33 mouse cellular contexts compared by ENCODE assay signal in genomic region chr7:45565446-45565845, GRCm38 (mm10). TPM values are rescaled to one million over a fixed set of nuclear protein-coding genes. Genes with fewer than 3 reads are reported as not detected.
DNase-seq lines count a peak whose midpoint lies in the region; ATAC-seq and TF ChIP-seq lines count a peak whose summit lies in the region.
"Had no signal": no experiment of that assay in that cellular context is flagged by ENCODE, and none has a peak within 500 bp of the region (broad histone marks: within the 10 kb centered on the region; RNA-seq: fewer than 3 reads in every experiment).

No protein-coding gene starts in this region.

- peaks cover 48% of the 10 kb centered on the region for H3K4me1 ChIP-seq in forebrain, embryonic 10.5 days
- H3K4me1 ChIP-seq in forebrain, embryonic 13.5 days: peaks cover 11% of the 10 kb centered on the region; the same call in 1 of the 2 replicates
- peaks cover 27% of the 10 kb centered on the region for H3K4me1 ChIP-seq in neural tube, embryonic 13.5 days (replicated peaks)
- peaks cover 27% of the 10 kb centered on the region for H3K4me1 ChIP-seq in neural tube, embryonic 15.5 days
- H3K4me1 ChIP-seq in ES-E14 (ENCODE audit: control insufficient read depth in 2 of 2, insufficient read depth in 2 of 2, low read length in 2 of 2, poor library complexity in 1 of 2): peaks cover 5 to 16% of the 10 kb centered on the region in 2 experiments; a peak in 3 of 4 replicates

- no peaks in the 10 kb centered on the region for H3K36me3 ChIP-seq in forebrain, embryonic 10.5 days (replicated peaks)
- no peaks in the 10 kb centered on the region for H3K36me3 ChIP-seq in forebrain, embryonic 13.5 days (ENCODE audit: poor library complexity, severe bottlenecking)
- no peaks in the 10 kb centered on the region for H3K36me3 ChIP-seq in neural tube, embryonic 13.5 days
- H3K36me3 ChIP-seq in neural tube, embryonic 15.5 days: no peaks in the 10 kb centered on the region
- peaks cover 20% of the 10 kb centered on the region for H3K36me3 ChIP-seq in ES-E14 (ENCODE audit: control insufficient read depth, insufficient read depth, low read length, poor library complexity, severe bottlenecking)
- H3K36me3 ChIP-seq: embryonic facial prominence, embryonic 10.5 days; embryonic facial prominence, embryonic 13.5 days; heart, embryonic 15.5 days; hindbrain, embryonic 10.5 days; hindbrain, embryonic 13.5 days; intestine, embryonic 15.5 days had no signal

- H3K4me3 ChIP-seq in forebrain, embryonic 10.5 days: no peak overlapping the region
- H3K4me3 ChIP-seq in forebrain, embryonic 13.5 days: no peak overlapping the region
- H3K4me3 ChIP-seq in neural tube, embryonic 13.5 days: no peak overlapping the region
- no peak overlapping the region for H3K4me3 ChIP-seq in neural tube, embryonic 15.5 days (replicated peaks)
- peak overlapping the region in 1 of 2 experiments; percentile 56; a peak in 2 of 4 replicates for H3K4me3 ChIP-seq in ES-E14 (ENCODE audit: insufficient read depth in 1 of 2, low read depth in 1 of 2, low read length in 2 of 2, poor library complexity in 1 of 2, severe bottlenecking in 1 of 2)
- H3K4me3 ChIP-seq: embryonic facial prominence, embryonic 10.5 days; embryonic facial prominence, embryonic 13.5 days; erythroblast, embryonic 14.5 days; heart, adult 2 months; heart, embryonic 15.5 days; hindbrain, embryonic 10.5 days; hindbrain, embryonic 13.5 days; intestine, embryonic 15.5 days had no signal

- no peak for ATAC-seq in forebrain, embryonic 13.5 days
- no peak for ATAC-seq in neural tube, embryonic 13.5 days (ENCODE audit: low read depth)
- no peak for ATAC-seq in neural tube, embryonic 15.5 days (ENCODE audit: low FRiP score)
- ATAC-seq: activated CD4-positive, CD25-positive, alpha-beta regulatory T cell, adult 4 months; forebrain, embryonic 14.5 days; forebrain, postnatal 0 days; hindbrain, embryonic 16.5 days; intestine, embryonic 15.5 days had no signal

- H3K9ac ChIP-seq in forebrain, embryonic 13.5 days: no peak overlapping the region
- 0 out of 2 replicates have a peak overlapping the region, but pooled peaks have one; percentile 31 for H3K9ac ChIP-seq in neural tube, embryonic 13.5 days
- no peak overlapping the region for H3K9ac ChIP-seq in neural tube, embryonic 15.5 days (replicated peaks)
- H3K9ac ChIP-seq in ES-E14 (ENCODE audit: insufficient read depth, low read depth, low read length, poor library complexity, severe bottlenecking): peak overlapping the region; percentile 79
- H3K9ac ChIP-seq: embryonic facial prominence, embryonic 13.5 days; forebrain, postnatal 0 days; heart, embryonic 15.5 days; hindbrain, embryonic 13.5 days; intestine, embryonic 15.5 days had no signal

- DNase-seq in forebrain, embryonic 10.5 days (ENCODE audit: extremely low spot score, low spot score): no peak
- DNase-seq in ES-E14 (ENCODE audit: low read depth, low spot score): no peak
- DNase-seq in left cerebral cortex, adult 11 months (ENCODE audit: low spot score): no peak
- DNase-seq: adrenal gland, adult 8-10 months; adrenal gland, postnatal 25 days; cerebellum, adult 18-20 months; cerebellum, postnatal 10 days; cerebellum, postnatal 36 days; embryo, embryonic 11 days; forebrain, postnatal 0 days; gastrocnemius, postnatal 36 days; heart, adult 2 months; heart, postnatal 10 days; heart, postnatal 36 days; kidney, adult 11 months had no signal

- H3K9me3 ChIP-seq in forebrain, embryonic 10.5 days: no peaks in the 10 kb centered on the region
- H3K9me3 ChIP-seq in forebrain, embryonic 13.5 days (replicated peaks): no peaks in the 10 kb centered on the region
- no peaks in the 10 kb centered on the region for H3K9me3 ChIP-seq in neural tube, embryonic 13.5 days
- no peaks in the 10 kb centered on the region for H3K9me3 ChIP-seq in neural tube, embryonic 15.5 days (replicated peaks)
- no peaks in the 10 kb centered on the region for H3K9me3 ChIP-seq in ES-E14 (ENCODE audit: control insufficient read depth, insufficient read depth, low read depth, low read length)
- H3K9me3 ChIP-seq: embryonic facial prominence, embryonic 10.5 days; embryonic facial prominence, embryonic 13.5 days; heart, embryonic 15.5 days; hindbrain, embryonic 10.5 days; hindbrain, embryonic 13.5 days; intestine, embryonic 15.5 days had no signal

- H3K4me2 ChIP-seq in forebrain, embryonic 13.5 days: no peak overlapping the region
- H3K4me2 ChIP-seq in neural tube, embryonic 13.5 days: no peak overlapping the region
- H3K4me2 ChIP-seq in neural tube, embryonic 15.5 days: no peak overlapping the region
- H3K4me2 ChIP-seq: embryonic facial prominence, embryonic 13.5 days; heart, embryonic 11.5 days; heart, embryonic 15.5 days; hindbrain, embryonic 13.5 days; intestine, embryonic 15.5 days had no signal

- H3K27me3 ChIP-seq in forebrain, embryonic 10.5 days (ENCODE audit: poor library complexity, severe bottlenecking): peaks cover 4% of the 10 kb centered on the region; the same call in 1 of the 2 replicates
- H3K27me3 ChIP-seq in forebrain, embryonic 13.5 days: 0 out of 2 replicates have a peak, but pooled peaks cover 5% of the 10 kb centered on the region
- H3K27me3 ChIP-seq in neural tube, embryonic 13.5 days: peaks cover 4% of the 10 kb centered on the region
- no peaks in the 10 kb centered on the region for H3K27me3 ChIP-seq in neural tube, embryonic 15.5 days (replicated peaks)
- H3K27me3 ChIP-seq: embryonic facial prominence, embryonic 13.5 days; heart, embryonic 15.5 days; intestine, embryonic 15.5 days had no signal

- 0 out of 2 replicates have a peak overlapping the region, but pooled peaks have one; percentile 11 for H3K27ac ChIP-seq in forebrain, embryonic 10.5 days
- H3K27ac ChIP-seq in forebrain, embryonic 13.5 days: no peak overlapping the region
- H3K27ac ChIP-seq in neural tube, embryonic 13.5 days (replicated peaks): no peak overlapping the region
- H3K27ac ChIP-seq in neural tube, embryonic 15.5 days (replicated peaks): no peak overlapping the region
- peak overlapping the region; percentile 87 for H3K27ac ChIP-seq in ES-E14 (ENCODE audit: insufficient read depth, low read depth, low read length, poor library complexity, severe bottlenecking)
- H3K27ac ChIP-seq: embryonic facial prominence, embryonic 10.5 days; embryonic facial prominence, embryonic 13.5 days; heart, adult 2 months; heart, embryonic 15.5 days; hindbrain, embryonic 10.5 days; hindbrain, embryonic 13.5 days; intestine, embryonic 15.5 days had no signal

- in situ Hi-C loops in ES-E14 (cut with MboI; ENCODE audit: low sequenced_read_pairs in 2 of 2, unreplicated experiment in 2 of 2): no loop called here

- WGBS in forebrain, embryonic 10.5 days: 90% methylated on average over 9 of the region's 9 CpGs
- 89% methylated on average over 9 of the region's 9 CpGs for WGBS in forebrain, embryonic 13.5 days
- 90% methylated on average over 9 of the region's 9 CpGs for WGBS in neural tube, embryonic 13.5 days
- WGBS in neural tube, embryonic 15.5 days: 93% methylated on average over 9 of the region's 9 CpGs

TF ChIP-seq in ES-E14, 5 proteins besides CTCF, POLR2A, EP300 and RAD21:
- no peak for TF ChIP-seq ZNF384 (IDR thresholded peaks at IDR 0.05; ENCODE audit: low read depth, low read length)
- no peak for TF ChIP-seq HCFC1 (IDR thresholded peaks at IDR 0.05; ENCODE audit: borderline replicate concordance, insufficient read depth, low read length)
- TF ChIP-seq ZC3H11A (IDR thresholded peaks at IDR 0.05; ENCODE audit: borderline replicate concordance, low read depth, low read length): no peak
- TF ChIP-seq MAFK (IDR thresholded peaks at IDR 0.05; ENCODE audit: insufficient read depth, low read depth, low read length): no peak
- no peak for TF ChIP-seq CHD2 (IDR thresholded peaks at IDR 0.05; ENCODE audit: low read depth, low read length)

RNA-seq across cellular contexts. Expression of gene Bcat2, which starts 4.5 kb away (rescaled TPM):
- polyA plus RNA-seq in forebrain, embryonic 10.5 days (2016; fragmentation: Nextera tagmentation; extraction: Ambion mirVana): 38.2 and 39.1 TPM in 2 replicates
- polyA plus RNA-seq in forebrain, embryonic 13.5 days (2015; fragmentation: Nextera tagmentation; extraction: Ambion mirVana): 18.9 and 23.7 TPM in 2 replicates
- 24.0 and 24.1 TPM in 2 replicates for polyA plus RNA-seq in neural tube, embryonic 13.5 days (2015; fragmentation: Nextera tagmentation; extraction: Ambion mirVana)
- 25.4 and 31.9 TPM in 2 replicates for polyA plus RNA-seq in neural tube, embryonic 15.5 days (2015; fragmentation: Nextera tagmentation; extraction: Ambion mirVana)
- 60.3 and 87.7 TPM in 2 replicates for total RNA-seq in ES-E14 (2012; rRNA removed)

RNA-seq across cellular contexts. Expression of gene Hsd17b14, which starts 10.8 kb away (rescaled TPM):
- polyA plus RNA-seq in forebrain, embryonic 10.5 days (2016; fragmentation: Nextera tagmentation; extraction: Ambion mirVana): 0.39 and 0.63 TPM in 2 replicates
- polyA plus RNA-seq in forebrain, embryonic 13.5 days (2015; fragmentation: Nextera tagmentation; extraction: Ambion mirVana): 0.14 TPM in 1 of 2 replicates, not detected in the other
- polyA plus RNA-seq in neural tube, embryonic 13.5 days (2015; fragmentation: Nextera tagmentation; extraction: Ambion mirVana): 0.52 and 1.7 TPM in 2 replicates
- polyA plus RNA-seq in neural tube, embryonic 15.5 days (2015; fragmentation: Nextera tagmentation; extraction: Ambion mirVana): 0.93 TPM in 1 of 2 replicates, not detected in the other
- 32.5 and 33.0 TPM in 2 replicates for total RNA-seq in ES-E14 (2012; rRNA removed)
- total RNA-seq: forebrain, postnatal 0 days had no signal
- polyA plus RNA-seq: activated CD4-positive, CD25-positive, alpha-beta regulatory T cell, adult 4 months had no signal

RNA-seq across cellular contexts. Expression of gene Plekha4, which starts 39.3 kb away (rescaled TPM):
- 1.1 and 1.2 TPM in 2 replicates for polyA plus RNA-seq in forebrain, embryonic 10.5 days (2016; fragmentation: Nextera tagmentation; extraction: Ambion mirVana)
- 0.28 and 0.50 TPM in 2 replicates for polyA plus RNA-seq in forebrain, embryonic 13.5 days (2015; fragmentation: Nextera tagmentation; extraction: Ambion mirVana)
- 4.1 and 7.9 TPM in 2 replicates for polyA plus RNA-seq in neural tube, embryonic 13.5 days (2015; fragmentation: Nextera tagmentation; extraction: Ambion mirVana)
- polyA plus RNA-seq in neural tube, embryonic 15.5 days (2015; fragmentation: Nextera tagmentation; extraction: Ambion mirVana): 4.3 and 4.7 TPM in 2 replicates
- 17.8 and 20.2 TPM in 2 replicates for total RNA-seq in ES-E14 (2012; rRNA removed)
- total RNA-seq: granulocyte monocyte progenitor cell, adult 5-6 weeks had no signal

RNA-seq across cellular contexts. Expression of gene Ppp1r15a, which starts 39.4 kb away (rescaled TPM):
- 16.4 and 17.7 TPM in 2 replicates for polyA plus RNA-seq in forebrain, embryonic 10.5 days (2016; fragmentation: Nextera tagmentation; extraction: Ambion mirVana)
- 13.5 and 15.3 TPM in 2 replicates for polyA plus RNA-seq in forebrain, embryonic 13.5 days (2015; fragmentation: Nextera tagmentation; extraction: Ambion mirVana)
- polyA plus RNA-seq in neural tube, embryonic 13.5 days (2015; fragmentation: Nextera tagmentation; extraction: Ambion mirVana): 17.2 and 20.9 TPM in 2 replicates
- 17.8 and 18.4 TPM in 2 replicates for polyA plus RNA-seq in neural tube, embryonic 15.5 days (2015; fragmentation: Nextera tagmentation; extraction: Ambion mirVana)
- 31.4 and 37.9 TPM in 2 replicates for total RNA-seq in ES-E14 (2012; rRNA removed)

RNA-seq across cellular contexts. Expression of gene Fgf21, which starts 49.8 kb away (rescaled TPM):
- not detected in 2 replicates for polyA plus RNA-seq in forebrain, embryonic 10.5 days (2016; fragmentation: Nextera tagmentation; extraction: Ambion mirVana)
- 0.19 TPM in 1 of 2 replicates, not detected in the other for polyA plus RNA-seq in forebrain, embryonic 13.5 days (2015; fragmentation: Nextera tagmentation; extraction: Ambion mirVana)
- polyA plus RNA-seq in neural tube, embryonic 13.5 days (2015; fragmentation: Nextera tagmentation; extraction: Ambion mirVana): not detected in 2 replicates
- polyA plus RNA-seq in neural tube, embryonic 15.5 days (2015; fragmentation: Nextera tagmentation; extraction: Ambion mirVana): 0.17 and 2.3 TPM in 2 replicates
- total RNA-seq in ES-E14 (2012; rRNA removed): 0.67 and 1.1 TPM in 2 replicates
- total RNA-seq: adrenal gland, adult 8-10 months; adrenal gland, postnatal 25 days; forebrain, postnatal 0 days; gastrocnemius, adult 8-10 months; gastrocnemius, postnatal 36 days; granulocyte monocyte progenitor cell, adult 5-6 weeks; heart, adult 2 months; heart, postnatal 10 days; heart, postnatal 36 days had no signal
- polyA plus RNA-seq: activated CD4-positive, CD25-positive, alpha-beta regulatory T cell, adult 4 months; cortical plate, adult 2 months; embryonic facial prominence, embryonic 10.5 days; erythroblast, embryonic 14.5 days; forebrain, embryonic 14.5 days; forebrain, postnatal 0 days; frontal cortex, adult 2 months; heart, adult 2 months; heart, embryonic 11.5 days; hindbrain, embryonic 10.5 days; hindbrain, embryonic 13.5 days; hindbrain, embryonic 16.5 days had no signal

Comparison
In these comparisons a context has a peak if more than half of its experiments do, and no peak if none do; other contexts are left out.
1. H3K27ac ChIP-seq: peak in forebrain, embryonic 10.5 days (single experiment) and ES-E14 (single experiment); none in forebrain, embryonic 13.5 days (single experiment), neural tube, embryonic 13.5 days (single experiment) and neural tube, embryonic 15.5 days (single experiment).
2. H3K9ac ChIP-seq: peak in neural tube, embryonic 13.5 days (single experiment) and ES-E14 (single experiment); none in forebrain, embryonic 13.5 days (single experiment) and neural tube, embryonic 15.5 days (single experiment).